Mouse (Mus musculus) fibroblast of lung, adult 2 months (primary cell): ENCODE measurements around the gene Rxfp2.

Experiments
- DNase-seq: peaks from one replicate; pipeline ENCODE4 v3.0.0-alpha.2; 2011; ENCODE audit warnings: low read depth

The Rxfp2 gene

DNA sequence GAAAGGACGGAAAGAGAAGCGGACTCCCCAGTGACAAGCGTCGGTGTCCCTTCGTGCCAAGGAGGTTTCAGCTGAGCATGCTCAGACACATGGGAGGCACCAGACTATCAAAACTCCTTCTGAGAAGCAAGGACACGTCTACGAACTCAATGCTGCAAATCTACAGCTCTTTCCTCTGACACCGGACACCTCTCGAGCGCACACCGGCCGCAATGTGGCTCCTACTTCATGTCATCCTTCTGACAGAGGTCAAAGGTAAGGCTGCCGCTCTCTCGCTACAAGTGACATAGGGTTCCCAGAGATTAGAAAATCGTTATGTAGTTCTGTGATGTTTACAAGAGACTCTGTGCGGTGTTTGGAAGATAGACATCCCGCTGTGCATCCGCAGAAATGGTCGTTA is at the start of gene Rxfp2:
Gene Rxfp2, plus strand, starts transcription at position 20 of the 400 bp plus-strand sequence.
- no peak for DNase-seq

DNA sequence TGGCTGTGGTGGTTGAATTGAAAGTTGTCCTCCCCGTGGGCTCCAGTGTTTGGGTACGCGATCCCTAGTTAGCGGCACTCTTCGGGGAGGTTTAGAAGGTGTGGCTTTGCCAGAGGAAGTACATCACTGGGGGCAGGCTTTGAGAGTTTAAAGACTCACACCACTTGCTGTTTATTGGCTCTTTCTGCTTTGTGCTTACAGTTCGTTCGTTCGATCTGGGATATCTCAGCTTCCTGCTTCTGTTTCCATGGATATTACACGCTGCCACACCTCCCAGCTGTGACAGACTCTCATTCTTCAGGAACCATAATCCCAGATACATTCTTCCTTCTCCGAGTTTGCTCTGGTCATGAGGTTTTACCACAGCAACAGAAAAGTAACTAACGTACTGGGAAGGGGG is 48.2 kb upstream of the Rxfp2 start:
- no peak for DNase-seq

DNA sequence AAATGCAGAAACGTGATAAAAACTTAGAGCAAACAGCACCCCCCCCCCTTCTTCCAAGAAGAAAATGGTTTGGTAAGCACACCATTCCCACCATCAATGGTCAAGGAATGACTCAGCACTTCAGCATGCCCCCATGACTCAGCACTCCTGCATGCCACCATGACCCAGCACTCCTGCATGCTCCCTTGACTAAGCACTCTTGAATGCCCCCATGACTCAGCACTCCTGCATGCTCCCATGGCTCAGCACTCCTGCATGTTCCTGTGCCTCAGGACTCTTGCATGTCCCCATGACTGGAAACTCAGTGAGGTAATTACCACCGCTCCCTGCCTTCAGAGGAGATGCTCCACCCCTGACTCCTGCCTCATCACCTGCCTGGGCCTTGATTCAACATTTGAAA is 41.4 kb upstream of the Rxfp2 start:
- no peak for DNase-seq

DNA sequence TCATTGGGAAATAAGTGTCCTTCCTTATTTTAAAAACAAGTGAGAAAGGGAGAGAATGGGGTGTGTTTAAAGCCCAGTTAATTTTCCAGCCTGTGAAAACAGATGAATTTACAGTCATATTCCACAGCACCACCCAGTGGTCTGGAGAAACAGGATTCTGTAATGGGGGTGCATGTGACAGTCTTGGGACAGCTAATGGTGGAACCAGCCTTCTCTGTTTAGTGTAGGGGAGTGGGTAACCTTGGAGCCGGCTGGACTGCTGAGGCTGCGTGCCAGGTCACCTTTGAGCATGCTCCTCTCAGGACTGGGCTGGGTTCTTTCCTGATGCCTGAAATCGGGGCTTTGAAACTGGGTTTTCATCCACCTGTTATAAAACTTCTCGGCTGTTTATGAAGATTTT is 34.9 kb upstream of the Rxfp2 start:
- no peak for DNase-seq

DNA sequence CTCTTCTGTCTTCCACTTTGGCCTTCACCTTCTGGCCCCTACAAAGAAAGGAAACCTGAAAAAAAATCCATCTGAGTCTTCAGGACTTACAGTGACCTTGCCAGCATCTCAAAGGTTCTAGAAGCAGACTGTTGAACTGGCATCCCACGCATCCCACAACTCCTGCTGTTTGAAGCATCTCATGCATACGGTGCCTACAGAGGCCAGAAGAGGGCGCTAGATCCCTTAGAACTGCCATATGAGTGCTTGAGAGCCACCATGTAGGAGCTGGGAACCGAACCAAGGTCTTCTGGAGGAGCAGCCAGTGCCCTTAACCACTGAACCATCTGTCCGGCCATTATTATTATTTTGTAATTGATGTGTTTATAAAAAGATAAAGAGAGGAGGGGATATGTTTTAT is 23.9 kb upstream of the Rxfp2 start:
- no peak for DNase-seq

DNA sequence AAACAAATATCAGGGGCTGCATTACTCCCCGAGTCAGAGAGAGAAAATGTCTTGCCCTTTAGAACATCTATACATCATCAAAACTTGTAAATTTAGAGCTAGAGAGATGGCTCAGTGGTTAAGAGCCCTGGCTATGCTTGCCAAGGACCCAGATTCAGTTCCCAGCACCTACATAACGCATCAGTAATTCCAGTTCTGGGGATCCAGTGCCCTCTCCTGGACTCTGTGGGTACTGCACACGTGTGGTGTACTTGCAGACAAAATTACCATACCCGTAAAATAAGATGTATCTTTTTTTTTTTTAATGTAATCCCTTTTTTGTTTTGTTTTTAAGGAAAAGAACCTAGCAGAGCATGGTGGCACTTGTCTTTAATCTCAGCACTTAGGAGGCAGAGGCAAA is 21.9 kb upstream of the Rxfp2 start:
- no peak for DNase-seq

DNA sequence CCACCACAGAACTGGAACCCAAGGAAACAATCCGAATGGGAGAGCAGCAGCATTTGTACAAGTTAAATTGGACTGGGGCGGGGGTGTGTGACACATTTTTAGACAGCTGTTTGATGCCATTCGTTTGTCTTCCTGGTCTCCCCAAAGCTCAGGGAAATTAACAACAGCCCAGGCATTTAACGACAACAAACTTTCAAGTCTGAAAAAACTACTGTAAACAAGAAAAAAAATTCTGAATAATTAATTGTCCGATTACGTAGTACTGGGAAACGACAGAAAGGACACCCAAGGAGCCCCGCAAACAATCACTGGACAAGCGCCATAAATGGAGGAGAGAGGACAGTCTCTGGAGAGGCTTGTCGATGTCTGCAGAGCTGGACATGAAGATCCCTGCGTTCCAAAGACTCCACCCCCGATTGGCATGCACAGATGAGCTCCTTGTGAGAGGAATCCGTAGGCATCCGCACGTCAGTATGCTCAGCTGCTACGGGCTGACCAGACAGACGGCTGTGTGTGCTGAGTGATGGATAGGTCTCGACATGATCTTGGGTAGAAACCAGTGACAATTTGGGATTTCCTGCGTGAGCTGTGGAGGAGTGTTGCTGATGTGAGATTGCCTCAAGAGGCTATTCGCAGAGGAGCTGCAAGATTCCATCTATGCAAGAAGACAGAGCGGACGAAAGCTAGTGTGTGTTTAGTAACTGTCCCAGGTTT is 21.0 kb upstream of the Rxfp2 start:
- no peak for DNase-seq

DNA sequence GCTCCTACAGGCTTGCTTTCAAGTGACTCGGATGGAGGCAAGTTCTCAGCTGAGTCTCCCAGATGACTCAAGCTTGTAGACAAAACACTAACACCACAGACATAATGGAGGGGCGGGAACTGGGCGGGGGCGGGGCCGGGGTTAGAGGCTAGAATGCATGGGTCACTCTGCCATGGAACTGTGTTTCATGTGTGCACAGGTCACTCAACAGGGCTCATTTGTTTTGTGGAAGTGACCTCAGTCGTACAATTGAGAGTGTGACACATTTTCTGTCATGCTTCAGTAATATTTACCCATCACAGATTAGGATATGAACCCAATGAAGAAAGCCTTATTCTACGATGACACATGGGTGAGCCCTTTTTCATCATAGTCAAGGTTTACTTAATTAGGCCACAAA is 20.2 kb upstream of the Rxfp2 start:
- no peak for DNase-seq

DNA sequence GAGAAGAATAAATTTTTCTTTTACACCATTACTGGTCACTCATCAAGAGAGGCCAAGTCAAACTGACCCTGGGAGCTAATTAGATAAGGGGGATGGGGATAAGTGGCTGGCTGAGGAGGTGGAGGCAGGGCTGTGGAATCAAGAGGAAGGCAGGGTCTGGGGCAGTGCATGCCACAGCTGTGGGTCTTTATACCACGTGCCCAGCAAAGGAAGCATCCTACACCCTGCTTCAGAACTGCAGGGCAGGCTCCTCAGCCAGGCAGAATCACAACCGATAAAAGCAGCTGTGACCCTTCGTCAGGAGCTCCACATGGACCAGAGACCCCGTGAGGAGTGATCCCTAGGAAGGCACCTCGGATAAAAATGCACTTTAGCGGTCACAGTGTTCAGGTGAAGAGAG is 13.1 kb upstream of the Rxfp2 start:
- DNase-seq, result no peak

DNA sequence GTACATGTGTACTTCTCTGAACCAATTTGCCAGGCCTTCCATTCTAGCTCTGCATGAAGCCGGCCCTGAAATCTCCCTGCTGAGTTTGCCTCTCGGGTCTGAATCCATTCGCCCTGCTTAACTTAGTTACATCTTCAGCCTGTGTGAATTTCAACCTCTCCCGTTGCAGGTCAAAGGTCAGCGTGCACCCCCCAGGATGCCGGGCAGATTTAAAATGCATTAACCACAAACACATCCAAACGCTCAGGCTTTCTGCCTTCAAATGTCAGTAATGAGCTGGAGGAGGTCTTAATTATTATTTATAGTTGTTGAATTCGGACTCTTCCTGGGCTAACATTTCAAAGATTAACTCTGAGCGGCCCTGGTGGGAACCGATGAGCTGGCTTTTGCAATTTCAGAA is 1.6 kb upstream of the Rxfp2 start:
- DNase-seq, result no peak

DNA sequence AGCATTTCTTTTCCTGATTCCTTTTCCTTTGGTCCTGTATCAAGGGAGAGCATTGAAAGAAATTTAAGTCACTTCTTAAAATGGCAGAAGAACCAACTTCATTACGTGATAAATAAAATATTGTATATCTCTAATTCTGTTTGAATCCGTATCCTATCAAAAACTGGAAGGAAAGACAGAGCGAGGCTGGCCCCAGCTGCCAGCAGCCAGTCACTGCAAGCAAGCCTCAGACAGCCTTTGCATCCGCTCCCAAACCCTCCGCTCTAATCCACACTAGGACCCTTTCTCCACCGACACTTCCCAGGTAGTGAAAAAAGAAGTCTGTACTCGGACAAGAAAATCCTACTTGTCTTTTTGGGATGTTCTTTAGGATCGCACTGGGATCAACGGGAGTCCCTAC is 803 bp upstream of the Rxfp2 start:
- DNase-seq, result no peak

DNA sequence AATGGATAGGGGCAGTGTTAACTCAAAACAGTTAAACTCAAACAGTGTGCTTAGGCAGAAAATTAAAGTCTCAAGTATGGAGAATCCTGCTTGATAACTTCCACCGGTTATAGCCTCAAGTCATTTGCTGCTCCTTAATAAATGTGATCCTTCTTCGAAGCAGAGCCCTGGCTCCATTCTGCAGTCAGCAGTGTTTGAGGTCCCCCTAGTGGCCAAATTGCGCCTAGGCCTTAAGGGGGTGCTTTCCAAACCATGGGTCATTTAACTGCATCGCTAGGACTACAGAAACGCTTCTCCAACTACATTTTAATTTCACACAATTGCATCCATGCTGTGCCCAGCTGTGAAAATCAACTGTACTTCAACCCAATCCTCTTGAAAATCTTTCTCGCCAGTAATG is 2.4 kb downstream of the Rxfp2 start:
- peak; percentile 15 for DNase-seq

DNA sequence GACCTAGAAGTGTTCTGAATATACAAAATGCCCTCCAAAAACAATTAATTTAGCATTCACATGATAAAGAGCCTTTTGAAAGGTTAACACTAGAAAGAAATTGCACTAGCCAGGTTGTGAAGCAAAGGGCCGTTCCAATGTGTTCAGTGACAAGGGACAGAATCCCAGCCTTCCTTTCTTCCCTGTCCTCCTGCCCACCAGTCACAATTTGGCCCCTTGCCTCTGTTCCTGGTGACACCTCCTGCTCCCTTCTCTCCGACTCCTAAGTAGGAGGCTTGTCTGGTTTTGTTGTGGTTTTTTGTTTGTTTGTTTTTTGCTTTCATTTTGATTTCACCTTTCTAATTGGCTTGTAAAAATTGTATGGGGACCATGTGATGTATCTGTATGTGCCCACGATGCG is 3.3 kb downstream of the Rxfp2 start:
- no peak for DNase-seq

DNA sequence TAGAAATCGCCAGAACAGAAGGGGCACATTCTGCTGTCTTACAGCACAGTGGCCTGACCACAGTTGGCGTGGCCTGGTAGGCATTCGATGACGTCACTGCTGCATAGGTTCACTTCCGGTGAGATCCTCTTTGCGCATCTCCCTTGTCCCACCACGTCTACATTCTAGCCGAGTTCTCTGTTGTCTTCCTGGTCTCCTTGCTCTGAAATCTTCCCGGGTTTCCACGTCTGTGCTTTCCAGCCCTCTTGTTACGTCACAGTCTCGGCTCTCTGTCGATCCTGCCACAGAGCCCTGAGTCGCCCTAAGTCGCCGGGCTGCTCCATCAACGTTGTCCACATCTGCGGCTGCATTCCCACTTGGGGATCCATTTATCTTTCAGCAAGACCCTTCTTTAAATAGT is 4.1 kb downstream of the Rxfp2 start:
- no peak for DNase-seq

DNA sequence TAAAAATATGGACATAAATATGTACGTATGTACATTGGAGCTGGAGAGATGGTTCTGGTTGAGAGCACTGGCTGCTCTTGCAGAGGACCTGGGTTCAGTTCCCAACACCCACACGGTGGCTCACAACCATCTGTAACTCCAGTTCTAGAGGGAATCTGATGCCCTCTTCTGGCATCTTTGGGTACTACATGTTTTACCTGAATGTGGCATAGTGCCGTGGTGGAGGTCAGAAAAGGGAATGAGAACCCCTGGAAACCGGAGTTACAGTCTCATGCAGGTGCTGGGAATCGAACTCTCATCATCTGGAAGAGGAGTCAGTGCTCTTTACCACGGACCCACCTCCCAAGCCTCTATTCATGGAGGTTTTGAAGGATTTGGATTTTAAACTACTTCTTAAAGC is 5.0 kb downstream of the Rxfp2 start:
- DNase-seq, result no peak

DNA sequence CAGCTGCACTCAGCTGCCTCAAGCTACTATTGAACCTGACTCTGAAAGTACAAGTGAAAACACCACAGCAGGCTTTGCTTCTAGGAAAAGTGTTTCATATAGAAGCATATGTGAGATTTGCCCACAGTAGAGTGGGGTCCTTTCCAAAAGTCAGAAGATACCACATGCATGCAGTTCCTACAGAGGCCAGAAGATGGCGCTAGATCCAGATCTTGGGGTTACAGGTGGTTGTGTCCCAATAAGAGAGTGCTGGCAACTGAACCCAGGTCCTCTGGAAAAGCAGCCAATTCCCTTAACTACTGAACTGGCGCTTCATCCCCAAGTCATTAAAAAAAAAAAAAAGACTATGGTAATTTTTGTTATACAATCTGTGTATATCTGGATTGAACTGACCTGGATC is 5.7 kb downstream of the Rxfp2 start:
- no peak for DNase-seq

DNA sequence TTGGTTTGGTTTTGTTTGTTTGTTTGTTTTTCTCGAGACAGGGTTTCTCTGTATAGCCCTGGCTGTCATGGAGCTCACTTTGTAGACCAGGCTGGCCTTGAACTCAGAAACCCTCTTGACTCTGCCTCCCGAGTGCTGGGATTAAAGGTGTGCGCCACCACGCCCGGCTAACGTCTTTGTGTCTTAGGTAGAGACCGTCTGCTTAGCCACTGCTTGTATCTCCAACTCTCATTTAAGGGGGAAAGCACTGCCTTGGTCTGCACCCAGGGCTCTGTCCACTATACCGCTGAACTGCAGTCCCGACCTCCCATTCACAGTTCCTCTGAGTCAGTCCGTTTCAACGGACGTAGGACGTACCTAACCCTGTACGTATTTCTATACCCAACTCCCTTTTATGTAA is 6.4 kb downstream of the Rxfp2 start:
- DNase-seq, result no peak

DNA sequence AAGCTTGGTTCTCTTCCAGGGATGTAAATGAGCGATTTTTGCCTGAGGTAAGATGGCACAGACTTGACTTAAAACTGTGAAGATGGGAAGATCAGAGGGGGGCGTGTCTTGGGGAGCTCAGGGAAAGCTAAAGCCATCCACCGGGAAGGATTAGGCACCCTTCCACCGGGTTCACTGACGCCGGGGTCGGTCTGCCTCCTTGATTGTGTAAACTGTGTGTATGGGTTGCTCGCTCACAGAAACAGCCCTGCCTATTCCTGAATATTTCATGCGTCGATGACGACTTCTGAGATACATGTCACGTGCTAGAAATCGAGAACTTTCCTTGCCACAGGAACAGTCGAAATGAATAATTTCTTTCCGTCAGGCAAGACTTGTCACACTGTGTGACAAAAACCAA is 6.9 kb downstream of the Rxfp2 start:
- no peak for DNase-seq

DNA sequence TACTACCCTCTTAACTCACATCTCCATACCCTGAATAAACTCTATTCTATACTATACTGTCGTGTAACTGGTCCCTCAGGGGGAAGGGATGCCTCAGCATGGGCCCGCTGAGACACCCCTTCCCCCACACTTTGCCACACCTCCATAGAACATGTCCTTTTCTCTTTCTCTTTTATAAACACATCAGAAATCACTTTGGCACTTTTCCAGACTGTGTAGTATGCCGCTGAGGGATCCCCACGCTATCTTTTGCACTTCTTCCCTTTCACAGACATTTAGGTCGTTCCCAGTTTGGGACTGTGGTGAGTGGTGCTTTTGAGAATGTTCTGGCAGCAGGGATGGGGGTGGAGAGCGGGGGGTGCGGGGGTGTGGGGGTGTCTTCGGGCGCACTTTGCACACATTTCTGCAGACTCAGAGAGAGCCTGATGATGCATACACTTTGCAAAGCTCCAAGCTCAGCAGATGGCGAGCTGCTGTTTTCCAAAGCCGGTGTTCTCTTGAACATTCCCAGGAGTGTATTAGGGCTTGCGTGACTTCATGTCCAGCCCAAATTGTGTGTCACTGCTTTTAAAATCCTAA is 8.1 kb downstream of the Rxfp2 start:
- no peak for DNase-seq

DNA sequence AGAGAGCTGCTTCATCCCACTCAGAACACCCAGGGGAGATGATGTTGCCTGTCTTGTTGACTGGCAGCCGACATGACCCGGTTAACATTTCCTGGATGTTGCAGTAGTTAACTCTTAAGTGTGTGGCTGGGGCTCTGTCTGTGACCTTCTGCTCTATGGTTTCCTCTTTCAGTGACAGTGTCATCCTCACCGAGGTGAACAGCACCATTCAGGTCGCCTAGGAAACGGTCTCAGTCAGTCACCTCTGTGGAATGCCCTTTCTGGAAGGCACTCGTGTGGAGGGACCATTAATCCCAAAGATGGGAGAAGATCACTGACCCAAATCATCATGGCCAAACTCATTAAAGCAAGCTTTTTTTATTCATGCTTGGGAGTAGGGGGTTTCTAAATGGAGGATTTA is 12.7 kb downstream of the Rxfp2 start:
- DNase-seq, result no peak

DNA sequence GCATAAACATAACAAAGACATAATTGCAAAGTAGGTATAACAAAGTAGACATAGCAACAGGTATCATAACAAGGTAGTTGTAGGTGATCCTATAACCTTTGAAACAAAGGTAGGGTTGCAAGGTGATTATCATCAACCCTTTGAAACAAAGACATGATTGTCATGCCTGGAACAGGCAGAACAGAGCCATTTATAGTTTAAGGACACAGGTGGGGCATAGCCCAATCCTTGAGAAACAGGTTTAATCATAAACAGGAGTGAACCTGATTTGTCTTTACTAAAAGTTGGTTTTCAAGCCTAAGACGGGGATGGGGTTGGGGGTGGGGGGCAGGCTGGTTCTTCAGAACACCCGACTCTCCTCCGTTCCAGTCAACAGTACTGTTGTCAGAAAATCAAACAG is 13.2 kb downstream of the Rxfp2 start:
- no peak for DNase-seq

DNA sequence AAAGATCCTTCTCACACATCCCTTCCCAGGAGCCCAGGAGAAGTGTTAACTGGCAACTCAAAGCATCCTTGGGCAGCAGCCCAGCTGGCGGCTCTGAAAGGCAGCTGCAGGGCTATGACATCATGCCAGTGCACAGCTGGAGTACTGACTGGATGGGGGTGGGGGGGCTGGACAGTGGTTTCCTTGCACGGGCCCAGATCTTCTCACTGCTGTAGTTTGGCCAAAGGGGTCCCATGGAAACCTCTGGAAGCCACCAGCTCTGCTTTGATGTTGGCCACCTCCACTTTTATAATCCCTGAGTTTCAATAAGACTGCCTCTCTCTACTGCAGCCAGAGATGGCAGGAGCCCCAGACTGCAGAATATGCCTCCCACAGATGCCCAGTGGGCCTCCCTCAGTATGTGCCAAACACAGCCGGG is 13.6 kb downstream of the Rxfp2 start:
- DNase-seq, result no peak

DNA sequence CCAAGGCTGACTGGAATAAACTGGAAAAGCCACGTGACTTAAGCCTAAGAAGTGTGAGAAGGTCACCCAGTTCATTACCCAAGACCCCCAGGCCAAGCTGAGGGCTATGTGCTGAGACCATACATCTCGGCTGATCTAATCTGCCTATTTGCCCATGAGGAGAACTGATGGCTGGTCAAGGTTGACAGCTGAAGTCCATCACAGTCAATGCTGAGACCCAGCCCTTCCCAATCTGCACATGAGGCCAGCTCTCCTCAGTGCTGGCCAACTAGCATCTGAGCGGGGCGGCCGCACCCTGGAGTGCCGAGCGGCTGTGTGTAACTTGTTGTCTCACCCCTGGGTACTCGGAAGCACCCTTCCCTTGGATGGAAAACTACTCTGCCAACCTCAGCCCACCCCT is 17.8 kb downstream of the Rxfp2 start:
- DNase-seq, result no peak

DNA sequence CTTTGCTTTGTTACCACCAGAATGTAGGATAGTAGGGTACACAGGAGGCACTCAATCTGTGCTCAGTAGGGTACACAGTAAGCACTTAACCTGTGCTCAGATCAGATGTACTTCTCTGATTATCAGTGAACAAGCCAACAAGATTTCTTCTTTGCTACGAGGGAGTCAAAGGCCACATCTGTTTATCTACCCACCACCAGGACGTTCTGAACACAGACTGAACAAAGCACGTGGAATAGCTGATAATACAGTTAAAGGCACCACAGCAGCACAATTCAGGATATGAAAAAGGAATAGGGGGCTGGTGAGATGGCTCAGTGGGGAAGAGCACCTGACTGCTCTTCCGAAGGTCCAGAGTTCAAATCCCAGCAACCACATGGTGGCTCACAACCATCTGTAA is 18.4 kb downstream of the Rxfp2 start:
- no peak for DNase-seq
